Mouse (Mus musculus) gastrocnemius, adult 18-20 months (tissue): ENCODE measurements around the gene Susd2. TPM values are rescaled to one million over a fixed set of nuclear protein-coding genes. Genes with fewer than 3 reads are reported as not detected.
A peak's percentile ranks its signal among the peaks of the same experiment; 100 is the strongest.

Experiments used
- DNase-seq: peaks from one replicate; pipeline ENCODE4 v3.0.0; 2021; ENCODE audit warnings: low spot score
- long read RNA-seq, 2 experiments: library from polyadenylated mRNA; stranded (forward); transcript quantifications; one replicate each; pipeline ENCODE4 v2.0.0; 2021
- total RNA-seq, 2 experiments: library from RNA; stranded (reverse); gene quantifications; 2 replicates each; pipeline ENCODE4 v1.2.3; 2021

Susd2 gene
- 1 to 10 TPM; 1.8 to 2.3 TPM for total RNA-seq
- long read RNA-seq, experiment 1, partial matches to known transcripts: 1 of 2 reads
- long read RNA-seq, experiment 1, other reads (novel, unspliced or antisense): 0 of 2 reads
- long read RNA-seq, experiment 2: 0 reads

GRCm38 (mm10) chr10:75643741-75644343, at the start of gene Susd2:
Gene Susd2, minus strand, starts transcription at chr10:75644008.
- DNase-seq: no peak

- no peak for DNase-seq
Observed at GRCm38 (mm10) chr10:75688598-75688997, 44.8 kb upstream of the Susd2 start.

GRCm38 (mm10) chr10:75686724-75687123, 42.9 kb upstream of the Susd2 start:
- DNase-seq: no peak

GRCm38 (mm10) chr10:75684035-75685004, 40.5 kb upstream of the Susd2 start:
- no peak for DNase-seq

GRCm38 (mm10) chr10:75680574-75681001, 36.8 kb upstream of the Susd2 start:
- no peak for DNase-seq

- DNase-seq: no peak
Observed at GRCm38 (mm10) chr10:75679204-75679603, 35.4 kb upstream of the Susd2 start.

GRCm38 (mm10) chr10:75677989-75678388, 34.2 kb upstream of the Susd2 start:
- no peak for DNase-seq

GRCm38 (mm10) chr10:75677571-75677970, 33.8 kb upstream of the Susd2 start:
- DNase-seq: no peak

GRCm38 (mm10) chr10:75676819-75677565, 33.2 kb upstream of the Susd2 start:
- DNase-seq: peak; percentile 67

GRCm38 (mm10) chr10:75676286-75676685, 32.5 kb upstream of the Susd2 start:
- DNase-seq: no peak

GRCm38 (mm10) chr10:75675594-75675993, 31.8 kb upstream of the Susd2 start:
- no peak for DNase-seq

- no peak for DNase-seq
Observed at GRCm38 (mm10) chr10:75669936-75670335, 26.1 kb upstream of the Susd2 start.

- peak; percentile 63 for DNase-seq
Observed at GRCm38 (mm10) chr10:75667911-75668270, 24.1 kb upstream of the Susd2 start.

- peak; percentile 67 for DNase-seq
Observed at GRCm38 (mm10) chr10:75667115-75667910, 23.5 kb upstream of the Susd2 start.

- DNase-seq: no peak
Observed at GRCm38 (mm10) chr10:75666451-75667030, 22.7 kb upstream of the Susd2 start.

GRCm38 (mm10) chr10:75664673-75665270, 21.0 kb upstream of the Susd2 start:
- DNase-seq: no peak

GRCm38 (mm10) chr10:75662575-75662974, 18.8 kb upstream of the Susd2 start:
- no peak for DNase-seq

GRCm38 (mm10) chr10:75661876-75662275, 18.1 kb upstream of the Susd2 start:
- no peak for DNase-seq

- DNase-seq: no peak
Observed at GRCm38 (mm10) chr10:75661381-75661780, 17.6 kb upstream of the Susd2 start.

GRCm38 (mm10) chr10:75657772-75658171, 14.0 kb upstream of the Susd2 start:
- no peak for DNase-seq
